Mouse (Mus musculus): ENCODE measurements around the gene Fam76b.

DNA sequence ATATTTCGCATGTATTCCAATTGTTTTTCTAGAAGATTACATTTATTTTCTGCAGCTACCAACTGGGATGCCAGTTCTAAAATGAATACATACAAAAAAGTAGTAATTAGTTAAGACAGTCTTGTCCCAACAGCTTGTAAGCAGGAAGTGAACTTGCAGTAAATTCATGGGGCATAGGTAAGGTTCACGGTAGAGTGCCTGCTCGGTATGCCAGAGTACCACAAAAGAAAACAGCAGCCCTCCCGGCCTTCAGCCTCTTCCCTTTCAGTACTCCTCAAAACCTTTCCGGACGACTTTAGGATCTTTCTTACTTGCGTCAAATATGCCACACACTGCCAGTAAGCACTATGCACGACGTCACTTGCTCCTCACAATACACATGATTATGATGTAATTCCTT, 9.1 kb upstream of the Fam76b start:
- no peak for TF ChIP-seq POLR2AphosphoS5 (IDR thresholded peaks at IDR 0.05; ENCODE audit: insufficient replicate concordance, low read depth, low read length)
- no peak for TF ChIP-seq TAL1 (conservative IDR thresholded peaks at IDR 0.05; ENCODE audit: low read depth, low read length)
